Mouse (Mus musculus): ENCODE data around the gene Cpd.

Cpd gene

GRCm38 (mm10) chr11:76789252-76789651 is 57.6 kb downstream of the Cpd start:
- DNase-seq (ENCODE audit: low spot score), result peak; percentile 30

GRCm38 (mm10) chr11:76775533-76775932 is 71.3 kb downstream of the Cpd start:
- no peak for DNase-seq (ENCODE audit: low spot score)

- DNase-seq (ENCODE audit: low spot score), result no peak
Measured at GRCm38 (mm10) chr11:76773811-76774210, 73.0 kb downstream of the Cpd start.

GRCm38 (mm10) chr11:76770566-76770965 is 76.3 kb downstream of the Cpd start:
- DNase-seq (ENCODE audit: low spot score), result peak; percentile 46

GRCm38 (mm10) chr11:76763741-76764122 is 83.1 kb downstream of the Cpd start:
- no peak for DNase-seq (ENCODE audit: low spot score)

- DNase-seq (ENCODE audit: low spot score), result peak; percentile 90
Measured at GRCm38 (mm10) chr11:76763053-76763740, 83.6 kb downstream of the Cpd start, which contains the start of gene Gosr1. Gene Gosr1 (minus strand): TSS chr11:76763579.

- DNase-seq (ENCODE audit: low spot score), result no peak
Measured at GRCm38 (mm10) chr11:76752276-76752675, 94.5 kb downstream of the Cpd start.

GRCm38 (mm10) chr11:76748819-76749218 is 98.0 kb downstream of the Cpd start:
- no peak for DNase-seq (ENCODE audit: low spot score)

- no peak for DNase-seq (ENCODE audit: low spot score)
Measured at GRCm38 (mm10) chr11:76745921-76746320, 100.9 kb downstream of the Cpd start.

GRCm38 (mm10) chr11:76744550-76744949 is 102.3 kb downstream of the Cpd start:
- no peak for DNase-seq (ENCODE audit: low spot score)

GRCm38 (mm10) chr11:76742511-76742910 is 104.3 kb downstream of the Cpd start:
- no peak for DNase-seq (ENCODE audit: low spot score)

GRCm38 (mm10) chr11:76739125-76739524 is 107.7 kb downstream of the Cpd start:
- DNase-seq (ENCODE audit: low spot score), result no peak

GRCm38 (mm10) chr11:76735753-76736324 is 111.0 kb downstream of the Cpd start:
- DNase-seq (ENCODE audit: low spot score), result no peak

- no peak for DNase-seq (ENCODE audit: low spot score)
Measured at GRCm38 (mm10) chr11:76734560-76734959, 112.3 kb downstream of the Cpd start.

GRCm38 (mm10) chr11:76730650-76731049 is 116.2 kb downstream of the Cpd start:
- DNase-seq (ENCODE audit: low spot score), result no peak

Measured in yolk sac, embryonic 10.5 days (tissue).